Mouse (Mus musculus) left cerebral cortex, adult 8-10 months (tissue): Measurements from ENCODE around the gene Srsf1. TPM values are rescaled to one million over a fixed set of nuclear protein-coding genes. Genes with fewer than 3 reads are reported as not detected.

ENCODE experiments used
- DNase-seq, 2 experiments: peaks; one replicate each; pipeline ENCODE4 v3.0.0; 2022; ENCODE audit warnings: low spot score in 2 of 2
- total RNA-seq, 4 experiments: library from RNA; stranded (reverse); gene quantifications; 2 replicates each; pipeline ENCODE4 v1.2.4; 2022

The Srsf1 gene
- total RNA-seq, 4 experiments from 2014 or later = 189 to 208 (median 191) TPM

DNA sequence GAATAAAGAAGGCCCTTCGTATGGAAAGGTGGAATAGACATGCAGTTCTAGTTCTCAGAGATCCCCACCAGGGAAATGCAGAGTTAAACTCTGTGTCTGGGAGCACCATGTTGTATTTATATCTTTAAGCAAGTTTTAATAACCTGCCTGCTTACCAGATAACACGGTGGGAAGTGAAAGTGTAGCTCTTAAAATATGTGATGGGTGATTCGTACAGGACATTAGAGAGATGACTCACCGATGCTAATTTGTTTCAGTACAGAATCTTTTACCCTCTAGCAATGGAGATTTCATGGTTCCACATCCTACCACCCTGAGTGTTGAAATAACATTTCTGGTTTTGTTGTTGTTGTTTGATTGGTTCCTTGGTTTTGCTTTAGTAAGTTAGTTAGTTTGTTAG is 23.2 kb downstream of the Srsf1 start:
- no peak for DNase-seq

DNA sequence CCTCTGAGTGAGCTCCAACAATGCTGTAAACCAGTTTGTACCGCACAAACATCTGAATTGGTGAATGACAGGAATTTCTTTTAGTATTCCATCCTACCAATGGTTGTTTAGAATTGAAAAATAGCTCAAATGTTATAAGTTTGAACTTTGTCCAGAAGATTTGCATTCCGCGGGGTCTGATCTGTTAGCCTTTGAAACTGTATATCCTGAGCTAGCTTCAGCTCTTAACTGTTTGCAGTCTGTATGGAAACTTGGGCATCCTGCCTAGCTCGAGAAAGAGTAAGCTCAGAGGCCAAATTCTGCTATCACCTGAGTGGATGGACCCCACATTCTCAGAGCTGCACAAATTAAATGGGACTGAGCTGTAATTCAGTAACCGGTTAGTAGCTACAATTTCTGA is 23.9 kb downstream of the Srsf1 start:
- DNase-seq = no peak

GRCm38 (mm10) chr11:88073343-88073875 is 26.2 kb downstream of the Srsf1 start:
- DNase-seq = no peak

DNA sequence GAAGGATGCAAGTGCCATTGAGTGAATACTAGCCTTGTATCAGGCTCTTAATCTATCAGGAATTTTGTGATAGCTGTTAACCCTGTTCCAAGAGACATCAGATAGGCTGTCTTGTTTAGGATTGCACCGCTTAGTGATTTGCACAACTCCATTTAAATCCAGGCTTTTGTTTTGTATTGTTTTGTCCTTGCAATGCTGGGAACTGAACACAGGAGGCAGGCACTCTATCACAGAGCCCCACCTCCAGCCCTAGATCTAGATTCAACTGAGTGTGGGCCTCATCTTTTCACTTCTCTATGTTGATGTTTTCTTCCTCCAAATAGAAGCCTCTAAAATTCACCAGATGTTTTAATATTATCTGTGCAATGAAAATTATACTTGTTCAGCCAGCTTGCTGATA is 28.5 kb downstream of the Srsf1 start:
- DNase-seq = no peak

- no peak for DNase-seq
These were observed 29.2 kb downstream of the Srsf1 start for GRCm38 (mm10) chr11:88076394-88076793.

DNA sequence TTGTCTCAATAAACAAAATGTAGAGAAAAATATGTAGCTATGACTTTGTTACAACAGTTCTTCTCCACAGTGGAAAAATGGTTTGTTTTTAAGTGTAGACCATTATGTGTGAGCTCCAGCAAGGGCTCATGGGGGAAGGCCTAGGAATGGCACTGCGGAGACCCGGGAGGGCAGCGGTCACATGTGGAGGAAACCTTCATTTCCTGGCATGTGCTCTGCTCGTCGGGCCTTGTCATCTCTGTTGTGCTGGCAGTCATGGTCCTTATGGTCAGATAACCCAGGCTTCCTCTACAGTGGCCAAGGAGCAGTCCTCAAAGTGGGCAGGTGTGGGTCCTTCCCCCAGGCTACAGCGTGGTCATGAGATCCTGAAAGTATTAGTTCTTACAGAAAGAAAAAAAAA is 36.5 kb downstream of the Srsf1 start:
- DNase-seq = no peak

DNA sequence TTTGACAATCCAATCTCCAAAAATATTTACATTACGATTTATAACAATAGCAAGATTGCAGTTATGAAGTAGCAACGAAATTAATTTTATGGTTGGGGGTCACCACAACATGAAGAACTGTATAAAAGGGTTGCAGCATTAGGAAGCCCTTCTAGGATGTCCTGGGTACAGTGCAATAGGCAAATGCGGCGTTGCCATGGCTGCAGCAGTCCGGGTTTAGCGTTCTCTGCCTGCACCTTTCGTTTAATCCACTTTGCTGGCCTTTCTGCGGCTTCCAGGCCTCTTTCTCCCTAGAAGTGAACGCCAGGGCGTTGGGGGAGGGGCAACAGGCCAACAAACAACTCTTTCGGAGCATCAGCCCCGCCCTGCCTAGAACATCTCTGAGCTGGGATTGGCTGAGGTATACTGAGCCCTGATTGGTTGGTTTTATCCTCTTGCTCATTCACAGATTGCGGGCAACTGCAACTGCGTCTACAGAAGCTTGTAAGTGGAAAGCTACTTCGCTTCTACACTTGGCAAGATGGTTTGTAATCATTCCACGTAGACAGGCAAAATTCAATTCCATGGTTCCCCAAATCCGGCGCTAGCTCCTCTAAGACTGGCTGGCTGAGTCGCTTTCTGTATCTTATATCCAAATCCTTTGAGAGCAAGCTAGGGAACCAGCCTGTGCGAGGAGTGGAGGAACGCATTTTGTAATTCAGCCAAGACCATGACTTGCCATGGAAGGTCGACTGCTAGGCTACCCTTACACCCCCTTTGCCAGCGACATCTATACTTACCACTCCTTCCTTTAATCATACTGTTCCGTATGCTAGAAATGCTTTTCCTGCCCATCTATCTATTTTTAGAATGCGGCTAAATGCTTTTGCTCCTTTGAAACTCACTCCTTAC is 39.8 kb downstream of the Srsf1 start:
- DNase-seq = peak; percentile 65 to 92

- no peak for DNase-seq
These were observed 42.0 kb downstream of the Srsf1 start for GRCm38 (mm10) chr11:88089150-88089549.

- no peak for DNase-seq
These were observed 43.1 kb downstream of the Srsf1 start for GRCm38 (mm10) chr11:88090293-88090692.

GRCm38 (mm10) chr11:88091949-88092348 is 44.8 kb downstream of the Srsf1 start:
- DNase-seq = no peak

GRCm38 (mm10) chr11:88097173-88097572 is 50.0 kb downstream of the Srsf1 start:
- no peak for DNase-seq

DNA sequence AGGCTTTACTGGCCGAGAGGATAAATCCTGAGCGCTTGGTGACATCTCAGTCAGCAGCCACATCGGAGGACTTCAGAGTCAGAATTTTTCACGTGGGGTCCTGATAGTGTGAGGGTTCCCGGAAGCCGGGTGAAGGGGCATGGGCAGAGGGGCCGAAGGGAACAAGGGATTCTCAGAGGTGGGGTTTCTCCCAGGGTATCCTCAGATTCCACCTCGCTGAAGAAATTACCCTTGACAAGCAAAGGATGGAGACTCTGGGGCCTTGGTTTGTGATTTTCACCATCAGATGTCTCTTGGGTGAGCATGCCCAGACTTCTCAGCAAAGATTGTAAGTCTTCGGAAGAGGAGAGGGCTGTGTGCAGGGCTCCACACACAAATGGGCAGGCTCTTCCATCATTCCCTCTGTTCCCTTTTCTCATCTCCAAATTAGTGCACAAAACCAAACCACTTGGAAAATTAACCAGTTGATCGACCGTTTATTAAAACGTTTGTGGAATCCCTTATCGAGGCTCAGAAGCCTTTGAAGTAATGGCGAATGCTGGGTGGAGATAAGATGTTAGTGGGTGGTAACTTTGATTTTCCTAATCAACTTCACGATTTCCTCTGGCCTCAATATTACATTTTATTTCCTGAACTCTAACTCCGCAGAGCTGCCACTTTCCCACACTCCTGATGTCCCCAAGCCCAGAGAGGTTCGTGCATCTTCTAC is 51.0 kb downstream of the Srsf1 start, which contains the start of gene Cuedc1:
Cuedc1 (plus strand) TSS at position 38 of the 709 bp plus-strand sequence.
- DNase-seq = no peak

- peak; percentile 51 to 63 for DNase-seq
These were observed 51.8 kb downstream of the Srsf1 start for GRCm38 (mm10) chr11:88098787-88099598.

GRCm38 (mm10) chr11:88099599-88100023 is 52.4 kb downstream of the Srsf1 start:
- DNase-seq = peak in 1 of 2 experiments; percentile 23

GRCm38 (mm10) chr11:88100170-88100569 is 53.0 kb downstream of the Srsf1 start:
- DNase-seq = no peak

Other genes starting within 250 kb of the Srsf1 start
- gene Lpo, start 219.1 kb upstream of the Srsf1 start, total RNA-seq = under 1 TPM; 0.40 to 0.91 (median 0.69) TPM
- gene Mks1, start 194.2 kb upstream of the Srsf1 start, total RNA-seq = 1 to 10 TPM; 6.8 to 8.4 (median 8.2) TPM
- under 1 TPM in 2 of 4 experiments, not detected in 2; 0.19 to 0.23 TPM for gene Epx, start 171.8 kb upstream of the Srsf1 start, total RNA-seq
- gene Olfr462, start 155.1 kb upstream of the Srsf1 start, total RNA-seq = not detected
- gene Olfr463, start 150.0 kb upstream of the Srsf1 start, total RNA-seq = not detected
- gene Olfr464, start 126.4 kb upstream of the Srsf1 start, total RNA-seq = 1 to 10 TPM in 3 of 4 experiments, under 1 TPM in 1; 0.94 to 2.2 (median 1.7) TPM
- gene Dynll2, start 59.8 kb upstream of the Srsf1 start, total RNA-seq = 100 to 1,000 TPM; 623 to 646 (median 629) TPM
- gene Vezf1, start 20.9 kb downstream of the Srsf1 start, total RNA-seq = 10 to 100 TPM; 27.9 to 30.8 (median 29.3) TPM
- gene Cuedc1, start 50.7 kb downstream of the Srsf1 start, total RNA-seq = 10 to 100 TPM; 28.0 to 31.8 (median 30.9) TPM
- 10 to 100 TPM; 58.9 to 74.7 (median 64.6) TPM for gene Mrps23, start 157.0 kb downstream of the Srsf1 start, total RNA-seq
- gene Ccdc182, start 246.7 kb downstream of the Srsf1 start, total RNA-seq = not detected